Mouse (Mus musculus) left cerebral cortex, adult 2 months (tissue): ENCODE data around the gene Sptbn1. TPM values are rescaled to one million over a fixed set of nuclear protein-coding genes. Genes with fewer than 3 reads are reported as not detected.

Source experiments
- DNase-seq, 2 experiments: peaks; one replicate each; pipeline ENCODE4 v3.0.0; 2021 to 2022; ENCODE audit warnings: low spot score in 2 of 2, mixed read lengths in 1 of 2; ENCODE audit errors: extremely low spot score in 1 of 2
- H3K27ac ChIP-seq: fragments of 200-600 bp; 2 replicates; pipeline ENCODE4 v1.8.1; 2022
- H3K4me3 ChIP-seq: fragments of 200-600 bp; 2 replicates; pipeline ENCODE4 v1.8.1; 2022
- CTCF ChIP-seq: fragments of 200-600 bp; IDR thresholded peaks from 2 replicates; pipeline ENCODE4 v1.8.1; 2022; ENCODE audit warnings: antibody characterized with exemption, mild to moderate bottlenecking, moderate library complexity
- intact Hi-C: fragments of 180-260 bp; cut with DNase I; formaldehyde crosslinking; loops from one replicate; pipeline ENCODE4 v1.15.1; 2025
- total RNA-seq, 2 experiments: library from RNA; stranded (reverse); gene quantifications; 2 replicates each; pipeline ENCODE4 v1.2.3; 2021

The Sptbn1 gene
- total RNA-seq, 2 experiments from 2014 or later, result 601 to 602 TPM

DNA sequence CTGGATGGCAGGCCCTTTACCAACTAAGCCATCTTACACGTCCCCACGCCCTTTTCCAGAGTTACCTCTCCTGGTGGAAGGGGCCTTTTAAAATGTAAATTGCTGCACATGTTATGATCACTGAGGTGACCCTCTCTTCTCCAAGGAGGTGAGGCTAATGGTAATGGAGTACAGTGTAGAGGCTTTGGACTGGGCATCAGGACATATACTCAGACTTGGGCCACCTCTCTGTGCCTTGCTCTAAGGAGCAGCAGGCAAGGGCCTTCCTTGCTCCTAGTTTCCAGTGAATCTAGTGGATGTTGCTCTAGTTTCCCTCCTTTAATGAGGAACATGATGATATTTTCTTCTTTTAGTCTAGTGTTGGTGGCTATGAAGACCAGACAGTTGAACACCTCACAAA lies 166.8 kb downstream of the Sptbn1 start:
- H3K27ac ChIP-seq, result no peak overlapping the region
- no peak for DNase-seq
- TF ChIP-seq CTCF, result no peak
- intact Hi-C loops, result no loop called here
- no peak overlapping the region for H3K4me3 ChIP-seq

DNA sequence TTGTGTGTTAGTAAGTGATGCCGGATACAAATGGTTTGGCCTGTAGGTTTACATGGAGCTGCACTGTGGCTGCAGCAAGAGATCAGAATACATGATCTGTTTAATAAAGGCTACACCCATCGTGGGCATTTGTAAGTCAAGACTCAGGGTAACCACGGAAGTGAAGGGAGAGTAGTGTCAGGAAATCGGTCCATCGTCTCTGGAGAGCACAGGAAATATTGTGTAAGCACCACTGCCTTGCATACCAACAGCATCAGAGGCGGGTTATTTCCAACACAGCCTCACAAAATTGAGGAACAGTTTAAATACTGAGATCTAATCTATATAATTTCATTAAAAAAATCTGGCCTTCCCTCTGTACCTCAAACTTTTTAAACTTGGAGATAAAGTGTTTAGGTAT lies 168.1 kb downstream of the Sptbn1 start:
- Histone ChIP-seq H3K27ac (no peak overlapping the region), H3K4me3 (no peak overlapping the region)
- intact Hi-C loops, result no loop called here
- no peak for TF ChIP-seq CTCF
- no peak for DNase-seq

GRCm38 (mm10) chr11:30095212-30095773 lies 172.7 kb downstream of the Sptbn1 start:
- TF ChIP-seq CTCF, result no peak
- intact Hi-C loops, result no loop called here
- DNase-seq, result no peak
- Histone ChIP-seq H3K27ac (no peak overlapping the region), H3K4me3 (no peak overlapping the region)

- TF ChIP-seq CTCF, result peak; percentile 38
- H3K4me3 ChIP-seq, result no peak overlapping the region
- intact Hi-C loops, result no loop called here
Observed at GRCm38 (mm10) chr11:30091892-30092291, 176.1 kb downstream of the Sptbn1 start.

GRCm38 (mm10) chr11:30085114-30085513 lies 182.9 kb downstream of the Sptbn1 start:
- no peak for DNase-seq
- no peak for TF ChIP-seq CTCF
- no peak overlapping the region for H3K4me3 ChIP-seq
- intact Hi-C loops, result loop anchor here (10.0 kb wide), 1 partner anchor 50 kb away; no protein-coding TSS in a partner anchor
- H3K27ac ChIP-seq, result no peak overlapping the region

More at GRCm38 (mm10) chr11:30091892-30092291, 176.1 kb downstream of the Sptbn1 start:
- no peak overlapping the region for H3K27ac ChIP-seq
- DNase-seq, result no peak

DNA sequence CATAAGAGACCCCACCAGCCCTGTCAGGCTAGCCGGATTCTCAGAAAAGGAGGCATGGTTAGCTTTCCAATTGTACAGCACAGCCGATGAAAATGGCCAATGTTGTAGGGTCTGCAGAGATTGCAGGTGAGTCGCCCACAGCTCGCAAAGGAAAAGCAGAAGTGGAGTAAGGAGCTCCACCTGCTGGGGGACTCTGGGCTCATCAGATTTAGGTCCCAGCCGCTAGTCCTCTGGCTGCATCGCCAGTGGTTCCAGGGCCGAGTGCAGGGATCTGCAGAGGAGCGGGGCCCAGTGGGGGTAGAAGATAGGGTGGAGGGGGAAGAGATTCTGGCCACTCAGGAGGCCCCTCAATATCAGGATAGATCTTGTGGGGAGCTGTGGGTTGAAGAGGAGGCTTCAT lies 210.7 kb downstream of the Sptbn1 start:
- intact Hi-C loops, result no loop called here
- TF ChIP-seq CTCF, result peak; percentile 25
- Histone ChIP-seq H3K4me3 (no peak overlapping the region), H3K27ac (no peak overlapping the region)
- DNase-seq, result no peak

Other genes with a start within 250 kb of the Sptbn1 start
- gene Eml6, start 242.1 kb downstream of the Sptbn1 start, total RNA-seq, result 10 to 100 TPM; 19.7 to 24.0 TPM
- gene 4930505A04Rik, start 203.7 kb upstream of the Sptbn1 start, total RNA-seq, result under 1 TPM; 0.38 to 0.65 TPM